In genomic region chr2:170120139-170121027, GRCm38 (mm10) we compare ENCODE assay signal across 19 mouse cellular contexts. TPM values are rescaled to one million over a fixed set of nuclear protein-coding genes. Genes with fewer than 3 reads are reported as not detected.
DNase-seq lines count a peak whose midpoint lies in the region; ATAC-seq and TF ChIP-seq lines count a peak whose summit lies in the region.
"Had no signal": no experiment of that assay in that cellular context is flagged by ENCODE, and none has a peak within 500 bp of the region (broad histone marks: within the 10 kb centered on the region; RNA-seq: fewer than 3 reads in every experiment).

No protein-coding gene starts in this region.

- H3K9me3 ChIP-seq in liver, embryonic 12.5 days (replicated peaks): no peaks in the 10 kb centered on the region
- H3K9me3 ChIP-seq: heart, embryonic 13.5 days; hindbrain, embryonic 15.5 days; liver, embryonic 15.5 days had no signal

- H3K27ac ChIP-seq in cerebellum, adult 2 months (ENCODE audit: insufficient read depth, low read length): no peak overlapping the region
- H3K27ac ChIP-seq in bone marrow macrophage, adult 2 months (ENCODE audit: insufficient read depth, low read depth, low read length): 0 out of 2 replicates have a peak overlapping the region, but pooled peaks have one; percentile 5
- H3K27ac ChIP-seq in liver, embryonic 12.5 days: no peak overlapping the region
- H3K27ac ChIP-seq: heart, embryonic 13.5 days; hindbrain, embryonic 15.5 days; kidney, postnatal 0 days; layer of hippocampus, adult 2 months; liver, embryonic 15.5 days had no signal

- no peak for TF ChIP-seq POLR2A in cerebellum, adult 2 months (IDR thresholded peaks at IDR 0.05; ENCODE audit: borderline replicate concordance, insufficient read depth, low read length)
- TF ChIP-seq POLR2A in bone marrow macrophage, adult 2 months (IDR thresholded peaks at IDR 0.05; ENCODE audit: borderline replicate concordance, low read depth, low read length): no peak

- no peaks in the 10 kb centered on the region; the same call in 1 of the 2 replicates for H3K27me3 ChIP-seq in cerebellum, adult 2 months (ENCODE audit: control insufficient read depth, insufficient read depth, low read length)
- no peaks in the 10 kb centered on the region for H3K27me3 ChIP-seq in liver, embryonic 12.5 days (replicated peaks)
- H3K27me3 ChIP-seq: heart, embryonic 13.5 days; hindbrain, embryonic 15.5 days; liver, embryonic 15.5 days had no signal

- H3K36me3 ChIP-seq in liver, embryonic 12.5 days: peaks cover 83% of the 10 kb centered on the region

- no peak overlapping the region for H3K9ac ChIP-seq in liver, embryonic 12.5 days
- H3K9ac ChIP-seq: heart, embryonic 13.5 days; hindbrain, embryonic 15.5 days; liver, embryonic 15.5 days had no signal

- WGBS in cerebellum, adult 2 months: 65% methylated on average over 19 of the region's 19 CpGs
- WGBS in liver, embryonic 12.5 days (ENCODE audit: insufficient replicate concordance): 80% methylated on average over 19 of the region's 19 CpGs

- H3K4me1 ChIP-seq in cerebellum, adult 2 months (ENCODE audit: control insufficient read depth, insufficient read depth, low read length): no peaks in the 10 kb centered on the region
- peaks cover 47% of the 10 kb centered on the region for H3K4me1 ChIP-seq in bone marrow macrophage, adult 2 months (ENCODE audit: control insufficient read depth, insufficient read depth, low read length)
- peaks cover 65% of the 10 kb centered on the region for H3K4me1 ChIP-seq in liver, embryonic 12.5 days

- DNase-seq in cerebellum, postnatal 14 days: peak; percentile 20 to 45
- no peak for DNase-seq in cerebellum, adult 2 months
- DNase-seq in 3T3-L1 (ENCODE audit: low read depth, low spot score) (peak; percentile 96), NIH3T3 (ENCODE audit: low read depth) (peak; percentile 90)
- no peak for DNase-seq in spleen, postnatal 4 days (ENCODE audit: low spot score in 2 of 2)
- DNase-seq in urinary bladder, adult 2 months (ENCODE audit: low spot score): no peak
- DNase-seq: cerebellum, adult 9-11 months; heart, postnatal 36 days; right cerebral cortex, postnatal 14 days; thymus, postnatal 36 days had no signal

- no peak for TF ChIP-seq CTCF in cerebellum, adult 2 months (IDR thresholded peaks at IDR 0.05; ENCODE audit: borderline replicate concordance, insufficient read depth, low read depth, low read length)
- no peak for TF ChIP-seq CTCF in bone marrow macrophage, adult 2 months (IDR thresholded peaks at IDR 0.05; ENCODE audit: low read depth, low read length)

- no peak overlapping the region for H3K4me2 ChIP-seq in liver, embryonic 12.5 days
- H3K4me2 ChIP-seq: heart, embryonic 13.5 days; hindbrain, embryonic 15.5 days; liver, embryonic 15.5 days had no signal

- H3K4me3 ChIP-seq in cerebellum, adult 2 months (replicated peaks; ENCODE audit: insufficient read depth, low read depth, low read length): no peak overlapping the region
- no peak overlapping the region for H3K4me3 ChIP-seq in bone marrow macrophage, adult 2 months (ENCODE audit: insufficient read depth, low read length)
- no peak overlapping the region for H3K4me3 ChIP-seq in liver, embryonic 12.5 days
- H3K4me3 ChIP-seq: heart, embryonic 13.5 days; hindbrain, embryonic 15.5 days; layer of hippocampus, adult 2 months; liver, embryonic 15.5 days had no signal

- no peak for ATAC-seq in liver, embryonic 12.5 days
- ATAC-seq: forebrain, embryonic 14.5 days; intestine, embryonic 16.5 days had no signal

RNA-seq across cellular contexts. Expression of gene Zfp217, which starts 27.5 kb away (rescaled TPM):
- 0.93 and 0.98 TPM in 2 replicates for polyA plus RNA-seq in cerebellum, adult 2 months (2012; rRNA removed)
- 44.0 and 45.3 TPM in 2 replicates for polyA plus RNA-seq in bone marrow macrophage, adult 2 months (2012; ENCODE audit: insufficient read depth, insufficient read length, missing spikeins)
- polyA plus RNA-seq in liver, embryonic 12.5 days (2016; fragmentation: Nextera tagmentation; extraction: Ambion mirVana): 3.8 and 4.5 TPM in 2 replicates
- polyA plus RNA-seq in urinary bladder, adult 2 months (2012; rRNA removed): 8.9 and 11.5 TPM in 2 replicates

Comparison
In these comparisons a context has a peak if more than half of its experiments do, and no peak if none do; other contexts are left out.
1. DNase-seq: peak in cerebellum, postnatal 14 days (2 of 2), 3T3-L1 (single experiment) and NIH3T3 (single experiment); none in cerebellum, adult 2 months (0 of 2), spleen, postnatal 4 days (0 of 2) and urinary bladder, adult 2 months (single experiment).